Mouse (Mus musculus) mouse trophoblast stem cell (cell line): ENCODE measurements at regions not wholly inside any gene's neighbourhood (a gene's known extent, or its start where the extent isn't known, plus 50 kb on each side); places are given as distances from the start of the nearest gene placed in this dataset.

Experiments used
- in situ Hi-C, 2 experiments: fragments of 300-500 bp; cut with MseI, MboI; formaldehyde crosslinking; loops; 2 replicates in 1 of 2; 3 replicates in 1 of 2; pipeline ENCODE4 v1.15.1; 2025

- in situ Hi-C loops: no loop called here
These were observed 355.8 kb downstream of the Rnd3 start for GRCm38 (mm10) chr2:50793067-50793466.

GRCm38 (mm10) chr2:50789051-50789651 lies 359.8 kb downstream of the Rnd3 start:
- in situ Hi-C loops: no loop called here

DNA sequence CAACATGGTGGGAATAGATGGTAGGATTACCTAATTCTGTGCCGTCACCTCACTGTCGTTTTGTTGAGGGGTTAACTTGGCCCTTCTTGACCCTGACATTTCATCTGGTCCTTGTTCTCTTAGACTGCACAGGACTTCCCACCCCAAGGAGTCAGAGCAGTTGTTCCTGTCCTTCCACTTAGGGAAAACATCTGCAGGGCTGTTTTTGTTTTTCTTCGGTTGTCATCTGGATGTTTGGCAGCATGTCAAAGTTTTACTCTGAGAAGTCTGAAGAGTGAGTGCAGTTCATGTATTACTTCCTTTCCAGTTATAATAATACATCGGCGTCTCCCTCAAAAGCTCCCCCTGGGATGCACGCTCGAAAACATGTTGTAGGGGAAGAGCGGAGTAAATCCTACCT lies 376.8 kb downstream of the Rnd3 start:
- in situ Hi-C loops: no loop called here

- in situ Hi-C loops: no loop called here
These were observed 389.9 kb downstream of the Rnd3 start for GRCm38 (mm10) chr2:50759016-50759415.

DNA sequence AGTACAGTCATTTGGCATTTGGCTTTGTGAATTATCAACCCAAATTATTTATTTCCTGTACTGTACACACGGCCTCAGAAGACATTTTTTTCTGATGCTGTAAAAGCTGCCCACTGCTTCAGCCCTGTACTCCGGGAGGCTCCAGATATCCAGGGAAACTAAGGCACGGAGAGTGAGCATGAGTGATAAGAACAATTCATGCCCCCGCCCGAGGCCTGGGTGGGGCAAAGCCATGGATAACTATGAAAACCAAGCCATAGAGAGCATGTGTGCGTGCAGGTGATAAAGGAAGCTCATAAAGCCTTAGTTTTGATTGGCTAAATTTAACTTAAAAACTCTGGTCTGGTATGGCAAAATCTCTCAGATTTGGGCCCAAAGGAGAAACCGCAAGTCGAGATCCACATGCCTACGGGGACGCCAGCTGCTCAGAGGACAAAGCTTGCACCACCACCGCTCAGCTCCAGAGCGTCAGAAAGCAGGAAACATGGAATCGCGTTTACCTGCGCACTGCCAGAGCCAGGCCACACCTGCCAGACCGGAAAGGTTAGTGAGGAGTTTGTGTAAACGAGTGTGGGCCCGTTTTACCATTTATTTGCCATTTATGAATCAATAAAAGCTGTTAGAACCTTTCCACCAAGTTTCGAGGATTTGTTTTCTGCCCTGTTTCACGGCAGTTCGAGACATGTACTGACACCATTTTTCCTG lies 390.9 kb downstream of the Rnd3 start:
- in situ Hi-C loops: no loop called here

DNA sequence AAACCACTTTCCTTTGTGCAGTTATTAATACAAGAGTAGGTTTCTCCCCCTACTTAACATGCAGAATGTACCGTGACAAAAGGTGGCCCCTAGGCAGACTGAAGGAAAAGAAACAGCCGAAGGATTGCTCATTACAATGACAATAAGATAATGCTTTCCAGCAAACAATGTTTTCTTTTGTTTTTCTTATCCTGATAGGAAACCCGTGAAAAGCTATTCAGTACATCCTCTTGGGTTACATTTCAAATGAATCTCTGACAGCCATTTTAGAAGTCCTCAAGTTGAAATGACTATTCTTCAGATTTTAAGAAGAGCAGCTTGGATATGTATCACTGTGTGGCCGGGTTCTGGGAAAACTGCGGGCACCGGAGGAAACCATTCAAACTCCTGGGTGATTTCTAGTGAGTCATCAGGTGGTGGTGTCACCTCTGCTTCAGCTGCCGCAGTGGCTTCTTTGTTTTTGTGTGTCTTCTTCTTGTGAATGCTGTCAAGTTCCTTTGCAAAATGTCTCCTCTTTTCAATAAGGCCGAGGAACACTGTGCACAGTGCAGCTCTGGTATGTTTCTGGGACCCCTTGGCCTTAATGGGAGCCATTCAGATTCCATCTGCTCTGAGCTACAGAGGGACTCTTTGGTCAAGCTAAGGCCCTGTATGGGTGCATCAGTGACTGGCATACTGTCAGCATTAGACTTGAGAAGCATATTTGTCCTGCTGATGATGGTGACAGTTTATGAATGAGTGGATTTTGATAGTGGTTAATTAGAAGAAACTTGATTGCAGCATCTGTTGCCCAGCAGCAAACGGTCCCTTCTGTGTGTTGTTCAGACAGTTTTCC lies 393.1 kb downstream of the Rnd3 start:
- in situ Hi-C loops: no loop called here

- in situ Hi-C loops: no loop called here
These were observed 393.8 kb downstream of the Rnd3 start for GRCm38 (mm10) chr2:50755160-50755559.

DNA sequence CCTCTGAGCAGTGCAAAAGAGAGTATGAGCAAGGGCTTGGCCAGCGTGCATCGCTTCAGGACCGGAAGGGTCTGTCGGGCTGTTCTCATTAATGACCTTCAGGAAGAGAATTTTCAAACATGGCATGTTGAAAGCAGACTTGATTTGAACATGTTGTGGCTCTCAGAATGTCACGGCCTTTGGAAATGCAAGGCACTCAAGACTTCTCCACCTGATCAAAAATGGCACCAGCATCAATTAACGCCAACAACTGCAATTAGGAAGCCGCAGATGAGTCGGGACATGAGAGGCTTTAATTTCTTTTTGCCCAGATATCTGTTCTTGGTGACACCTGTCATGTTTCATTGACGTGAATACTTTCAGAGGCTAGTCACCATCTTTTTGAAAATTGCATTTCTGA lies 396.5 kb downstream of the Rnd3 start:
- in situ Hi-C loops: no loop called here

GRCm38 (mm10) chr2:50750799-50751198 lies 398.1 kb downstream of the Rnd3 start:
- in situ Hi-C loops: no loop called here

GRCm38 (mm10) chr2:50744625-50745214 lies 404.2 kb downstream of the Rnd3 start:
- in situ Hi-C loops: no loop called here

GRCm38 (mm10) chr2:50743785-50744258 lies 405.1 kb downstream of the Rnd3 start:
- in situ Hi-C loops: no loop called here

- in situ Hi-C loops: no loop called here
These were observed 406.5 kb downstream of the Rnd3 start for GRCm38 (mm10) chr2:50742421-50742820.

- in situ Hi-C loops: no loop called here
These were observed 407.6 kb downstream of the Rnd3 start for GRCm38 (mm10) chr2:50741337-50741736.

DNA sequence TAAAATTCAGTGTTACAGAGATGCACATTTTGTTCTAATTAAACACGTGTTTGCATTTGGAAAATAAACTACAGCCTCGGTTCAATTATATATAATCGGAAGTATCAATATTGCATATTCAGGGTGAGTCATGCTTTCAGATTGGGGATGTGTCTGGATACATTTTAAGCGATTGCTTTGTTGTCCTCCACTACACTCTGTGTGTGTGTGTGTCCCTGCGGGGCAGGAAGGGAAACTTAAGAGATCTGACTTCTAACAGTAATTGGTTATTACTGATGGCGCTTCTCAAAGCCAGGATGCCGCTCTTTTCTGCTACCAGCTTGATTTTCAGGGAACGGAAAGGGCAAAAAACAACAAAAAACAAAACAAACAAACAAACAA lies 409.3 kb downstream of the Rnd3 start:
- in situ Hi-C loops: no loop called here

GRCm38 (mm10) chr2:50738936-50739598 lies 409.8 kb downstream of the Rnd3 start:
- in situ Hi-C loops: no loop called here

DNA sequence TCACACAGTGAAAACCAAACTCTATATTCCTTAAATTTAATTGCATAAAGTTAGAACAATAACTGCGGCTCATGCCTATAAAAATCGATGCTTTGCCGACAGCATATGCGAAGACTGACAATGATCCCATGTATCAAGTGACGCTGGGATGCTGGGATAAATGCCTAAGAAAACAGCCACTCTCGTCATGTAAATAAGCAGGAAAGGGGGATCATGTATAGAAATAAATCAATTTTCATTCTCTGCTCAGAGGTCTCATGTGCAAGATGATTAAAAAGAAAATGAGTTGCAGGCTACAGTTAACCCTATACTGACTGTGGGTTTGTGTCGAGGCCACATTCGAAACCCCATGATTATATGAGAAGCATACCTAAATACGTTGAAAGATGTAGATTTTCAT lies 411.2 kb downstream of the Rnd3 start:
- in situ Hi-C loops: no loop called here

DNA sequence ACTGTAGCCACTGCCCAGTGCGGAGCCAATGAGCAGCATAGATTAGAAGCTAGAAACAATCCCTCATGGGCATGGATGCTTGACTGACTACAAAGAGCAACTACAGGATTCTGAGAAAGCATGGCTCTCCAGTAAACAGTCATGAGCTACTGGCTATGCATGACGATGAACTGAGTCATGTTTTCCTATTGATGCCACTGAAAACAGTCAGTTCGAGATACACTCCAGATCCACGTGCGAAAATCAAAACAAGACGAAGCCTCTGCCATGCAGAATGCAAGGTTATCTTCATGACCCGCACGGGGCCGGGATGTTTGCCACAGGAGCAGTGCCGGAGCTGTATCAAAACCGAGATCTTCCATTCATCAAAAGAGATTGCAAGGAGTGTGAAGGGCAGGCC lies 413.9 kb downstream of the Rnd3 start:
- in situ Hi-C loops: no loop called here

GRCm38 (mm10) chr2:50706652-50707051 lies 410.1 kb upstream of the Mmadhc start:
- in situ Hi-C loops: no loop called here

GRCm38 (mm10) chr2:50704297-50704696 lies 407.7 kb upstream of the Mmadhc start:
- in situ Hi-C loops: no loop called here

- in situ Hi-C loops: no loop called here
These were observed 406.2 kb upstream of the Mmadhc start for GRCm38 (mm10) chr2:50702584-50703450.

DNA sequence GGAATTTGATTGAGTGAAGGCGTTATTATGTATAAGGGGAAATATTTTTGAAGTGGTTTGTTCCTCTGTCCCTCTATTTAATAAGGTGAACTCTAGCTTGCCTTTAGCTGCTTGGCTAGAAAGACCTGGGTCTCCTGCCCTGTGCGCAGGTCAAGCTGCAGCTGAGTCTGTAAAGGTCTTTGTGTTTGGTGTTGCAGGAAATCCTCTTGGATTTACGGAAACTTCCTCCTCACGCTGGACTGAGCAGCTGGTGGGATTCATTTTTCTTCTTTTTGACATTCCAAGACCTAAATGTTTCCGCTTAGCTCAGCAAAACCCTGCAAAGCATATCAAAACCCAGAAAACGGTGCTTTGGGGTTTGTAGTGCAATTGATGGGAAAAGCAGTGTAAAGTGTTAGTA lies 402.2 kb upstream of the Mmadhc start:
- in situ Hi-C loops: no loop called here
